Mouse (Mus musculus): Measurements from ENCODE around the gene Ndufaf2. TPM values are rescaled to one million over a fixed set of nuclear protein-coding genes. Genes with fewer than 3 reads are reported as not detected.

Ndufaf2 gene
- total RNA-seq, 2 experiments from 2014 or later, result 21.1 to 27.2 TPM

GRCm38 (mm10) chr13:108070171-108070570 is 88.3 kb downstream of the Ndufaf2 start:
- intact Hi-C loops (cut with DNase I), result no loop called here
- no peak for TF ChIP-seq CTCF (IDR thresholded peaks at IDR 0.05)
- no peak overlapping the region for H3K4me3 ChIP-seq
- H3K27ac ChIP-seq, result no peak overlapping the region
- no peak for DNase-seq (ENCODE audit: extremely low spot score in 1 of 2, low spot score in 2 of 2)

GRCm38 (mm10) chr13:108069151-108069550 is 89.3 kb downstream of the Ndufaf2 start:
- Histone ChIP-seq H3K4me3 (no peak overlapping the region), H3K27ac (no peak overlapping the region)
- DNase-seq (ENCODE audit: extremely low spot score in 1 of 2, low spot score in 2 of 2), result no peak
- TF ChIP-seq CTCF (IDR thresholded peaks at IDR 0.05), result no peak
- intact Hi-C loops (cut with DNase I), result no loop called here

- TF ChIP-seq CTCF (IDR thresholded peaks at IDR 0.05), result no peak
- H3K27ac ChIP-seq, result no peak overlapping the region
- DNase-seq (ENCODE audit: extremely low spot score in 1 of 2, low spot score in 2 of 2), result no peak
- intact Hi-C loops (cut with DNase I), result no loop called here
- H3K4me3 ChIP-seq, result no peak overlapping the region
Observed at GRCm38 (mm10) chr13:108066021-108066420, 92.4 kb downstream of the Ndufaf2 start.

GRCm38 (mm10) chr13:108064331-108064730 is 94.1 kb downstream of the Ndufaf2 start:
- intact Hi-C loops (cut with DNase I), result no loop called here
- no peak for TF ChIP-seq CTCF (IDR thresholded peaks at IDR 0.05)
- no peak overlapping the region for H3K27ac ChIP-seq

GRCm38 (mm10) chr13:108063374-108064134 is 94.9 kb downstream of the Ndufaf2 start:
- TF ChIP-seq CTCF (IDR thresholded peaks at IDR 0.05), result no peak
- intact Hi-C loops (cut with DNase I), result no loop called here
- no peak for DNase-seq (ENCODE audit: extremely low spot score in 1 of 2, low spot score in 2 of 2)

More at GRCm38 (mm10) chr13:108064331-108064730, 94.1 kb downstream of the Ndufaf2 start:
- no peak for DNase-seq (ENCODE audit: extremely low spot score in 1 of 2, low spot score in 2 of 2)
- H3K4me3 ChIP-seq, result no peak overlapping the region

GRCm38 (mm10) chr13:108062900-108063299 is 95.5 kb downstream of the Ndufaf2 start:
- intact Hi-C loops (cut with DNase I), result no loop called here
- no peak for DNase-seq (ENCODE audit: extremely low spot score in 1 of 2, low spot score in 2 of 2)
- Histone ChIP-seq H3K4me3 (no peak overlapping the region), H3K27ac (no peak overlapping the region)
- TF ChIP-seq CTCF (IDR thresholded peaks at IDR 0.05), result no peak

More at GRCm38 (mm10) chr13:108063374-108064134, 94.9 kb downstream of the Ndufaf2 start:
- Histone ChIP-seq H3K27ac (no peak overlapping the region), H3K4me3 (no peak overlapping the region)

GRCm38 (mm10) chr13:108060936-108061578 is 97.4 kb downstream of the Ndufaf2 start:
- DNase-seq (ENCODE audit: extremely low spot score in 1 of 2, low spot score in 2 of 2), result no peak
- no peak overlapping the region for H3K27ac ChIP-seq
- H3K4me3 ChIP-seq, result no peak overlapping the region
- TF ChIP-seq CTCF (IDR thresholded peaks at IDR 0.05), result no peak
- intact Hi-C loops (cut with DNase I), result no loop called here

GRCm38 (mm10) chr13:108060286-108060885 is 98.0 kb downstream of the Ndufaf2 start:
- no peak for TF ChIP-seq CTCF (IDR thresholded peaks at IDR 0.05)
- H3K27ac ChIP-seq, result no peak overlapping the region
- H3K4me3 ChIP-seq, result no peak overlapping the region
- intact Hi-C loops (cut with DNase I), result no loop called here
- DNase-seq (ENCODE audit: extremely low spot score in 1 of 2, low spot score in 2 of 2), result no peak

GRCm38 (mm10) chr13:108056896-108057295 is 101.5 kb downstream of the Ndufaf2 start:
- DNase-seq (ENCODE audit: extremely low spot score in 1 of 2, low spot score in 2 of 2), result no peak
- Histone ChIP-seq H3K27ac (no peak overlapping the region), H3K4me3 (no peak overlapping the region)
- intact Hi-C loops (cut with DNase I), result no loop called here
- no peak for TF ChIP-seq CTCF (IDR thresholded peaks at IDR 0.05)

- no peak overlapping the region for H3K4me3 ChIP-seq
- intact Hi-C loops (cut with DNase I), result loop anchor here (10.0 kb wide), 1 partner anchor 323 kb away; no protein-coding TSS in a partner anchor
- no peak overlapping the region for H3K27ac ChIP-seq
- TF ChIP-seq CTCF (IDR thresholded peaks at IDR 0.05), result no peak
- DNase-seq (ENCODE audit: extremely low spot score in 1 of 2, low spot score in 2 of 2), result no peak
Observed at GRCm38 (mm10) chr13:108047364-108047763, 111.1 kb downstream of the Ndufaf2 start.

GRCm38 (mm10) chr13:108046891-108047290 is 111.5 kb downstream of the Ndufaf2 start:
- intact Hi-C loops (cut with DNase I), result loop anchor here (10.0 kb wide), 1 partner anchor 322 kb away; no protein-coding TSS in a partner anchor
- DNase-seq (ENCODE audit: extremely low spot score in 1 of 2, low spot score in 2 of 2), result no peak
- Histone ChIP-seq H3K27ac (no peak overlapping the region), H3K4me3 (no peak overlapping the region)
- no peak for TF ChIP-seq CTCF (IDR thresholded peaks at IDR 0.05)

- Histone ChIP-seq H3K27ac (no peak overlapping the region), H3K4me3 (no peak overlapping the region)
- TF ChIP-seq CTCF (IDR thresholded peaks at IDR 0.05), result no peak
- DNase-seq (ENCODE audit: extremely low spot score in 1 of 2, low spot score in 2 of 2), result no peak
- intact Hi-C loops (cut with DNase I), result loop anchor here (10.0 kb wide), 1 partner anchor 321 kb away; no protein-coding TSS in a partner anchor
Observed at GRCm38 (mm10) chr13:108046071-108046470, 112.4 kb downstream of the Ndufaf2 start.
